Mouse (Mus musculus) brain, embryonic 18.5 days (tissue): ENCODE measurements around the gene Slc22a16.
"Not testable (repeated sequence)": the region's sequence is repeated elsewhere in the genome, so short reads cannot be mapped to it uniquely, and the experiment has no call there.

ENCODE experiments used
- DNase-seq: peaks from one replicate; pipeline ENCODE4 v3.0.0-alpha.2; 2012; ENCODE audit warnings: low read depth, low spot score

Gene Slc22a16

DNA sequence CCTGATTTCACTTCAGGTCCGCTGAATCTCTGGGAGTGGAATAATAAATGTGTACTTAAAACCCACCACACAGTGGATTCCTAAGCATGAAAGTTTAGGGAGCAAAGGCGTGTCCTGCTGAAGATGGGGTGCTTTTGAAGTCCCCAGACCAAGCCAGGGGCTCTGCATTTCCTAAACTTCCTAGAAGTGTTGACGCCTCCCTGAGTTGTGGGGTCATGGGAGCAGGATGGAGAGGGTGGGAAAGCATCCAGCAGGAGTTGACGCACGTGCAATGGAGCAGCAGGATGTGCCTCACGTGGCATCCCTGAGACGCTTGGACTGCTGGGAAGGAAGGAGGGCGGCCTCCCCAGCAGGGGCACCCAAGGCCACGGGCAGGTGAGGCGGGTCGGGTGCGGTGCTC lies at the start of gene Slc22a16:
Slc22a16 (plus strand) TSS at position 301 of the 400 bp plus-strand sequence.
- DNase-seq = no peak

GRCm38 (mm10) chr10:40521579-40521978 lies 48.6 kb upstream of the Slc22a16 start:
- no peak for DNase-seq

DNA sequence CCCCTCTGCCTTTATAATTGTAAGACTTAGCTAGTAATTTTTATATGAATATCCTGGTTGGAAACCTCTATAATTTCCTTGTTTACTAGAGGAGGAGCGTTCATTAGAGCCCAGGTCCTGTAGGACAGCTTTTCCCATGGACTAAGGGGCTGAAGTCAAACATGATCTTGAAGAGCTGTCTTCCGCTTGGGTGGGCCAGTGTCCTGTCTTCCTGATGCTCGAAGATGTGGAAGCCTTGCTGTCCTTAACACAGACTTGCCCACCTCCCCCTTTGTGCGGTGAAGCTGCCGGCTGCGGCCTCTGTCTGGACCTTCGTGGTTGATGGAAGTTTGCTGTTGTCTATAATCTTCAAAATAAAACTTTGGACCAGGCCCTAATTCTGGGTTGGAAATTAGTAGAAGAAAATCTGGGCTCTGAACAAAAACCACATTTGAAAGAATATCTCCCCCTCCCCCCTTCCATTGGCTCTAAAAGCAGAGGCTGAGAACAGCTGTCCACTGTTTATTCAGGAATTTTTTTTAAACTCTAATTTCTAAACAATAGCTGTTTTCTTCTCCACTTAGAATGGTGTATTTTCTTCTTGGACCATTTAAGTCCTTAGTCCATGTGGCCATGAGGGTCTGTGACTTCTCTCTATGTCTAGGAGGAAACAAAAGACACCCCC lies 46.7 kb upstream of the Slc22a16 start:
- DNase-seq = no peak

DNA sequence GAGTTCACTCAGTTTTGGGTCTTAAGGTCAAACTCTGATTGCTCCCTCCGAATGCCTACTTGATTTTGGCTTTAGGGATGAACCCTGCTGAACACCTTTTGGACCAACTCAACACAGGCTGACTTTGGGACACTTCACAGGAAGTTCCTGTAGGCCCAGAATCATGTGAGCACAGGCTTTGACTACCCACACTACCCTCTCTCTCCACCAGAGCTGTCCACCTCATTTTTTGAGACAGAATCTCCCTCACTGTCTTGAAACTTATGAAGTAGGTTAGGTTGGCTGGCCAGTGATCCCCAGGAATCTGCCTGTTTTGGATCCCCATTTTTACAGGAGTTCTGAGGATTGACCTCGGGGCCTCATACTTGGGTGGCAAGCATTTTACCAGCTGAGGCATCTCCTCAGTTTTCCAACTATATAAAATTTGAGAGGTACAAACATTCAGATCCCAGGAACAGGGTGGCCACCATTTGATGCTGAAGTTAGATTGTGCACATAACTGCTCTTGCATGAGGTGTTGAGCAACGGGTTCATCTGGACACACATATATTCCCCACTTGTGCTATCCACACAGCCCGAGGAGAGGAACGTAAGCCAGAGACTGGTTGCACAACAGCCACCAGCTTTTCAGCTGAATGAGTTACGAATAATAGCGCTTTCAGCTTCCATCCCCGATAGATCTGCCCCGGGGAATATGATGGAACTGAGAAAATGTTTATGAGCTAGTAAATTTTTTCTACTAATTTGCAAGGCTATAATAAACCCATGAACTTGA lies 45.9 kb upstream of the Slc22a16 start:
- no peak for DNase-seq

GRCm38 (mm10) chr10:40524991-40525390 lies 45.1 kb upstream of the Slc22a16 start:
- DNase-seq = peak; percentile 46

DNA sequence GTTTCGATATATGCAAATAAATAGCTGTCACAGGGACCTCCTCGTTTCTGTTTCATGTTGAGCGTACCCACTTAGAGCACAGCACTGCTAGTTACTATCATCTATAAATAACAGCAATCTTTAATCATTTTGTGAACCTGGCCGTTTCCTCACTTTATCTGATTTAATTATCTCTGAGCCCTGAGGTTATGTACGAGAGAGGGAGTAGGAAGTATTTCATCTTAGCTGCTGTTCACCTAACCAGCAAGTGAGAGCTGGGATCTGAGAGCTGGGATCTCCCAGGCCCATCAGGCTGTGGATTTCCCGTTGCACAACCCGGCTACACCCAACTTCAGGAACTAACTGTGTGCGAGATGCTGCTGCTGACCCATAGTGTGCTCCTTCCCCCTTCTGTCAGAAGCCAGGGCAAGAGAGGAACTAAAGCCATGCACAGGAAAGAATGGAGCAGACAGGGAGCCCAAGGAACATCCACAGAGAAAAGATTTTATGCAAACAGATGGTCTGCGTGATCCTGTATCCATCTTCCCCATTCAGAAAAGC lies 44.5 kb upstream of the Slc22a16 start:
- no peak for DNase-seq

DNA sequence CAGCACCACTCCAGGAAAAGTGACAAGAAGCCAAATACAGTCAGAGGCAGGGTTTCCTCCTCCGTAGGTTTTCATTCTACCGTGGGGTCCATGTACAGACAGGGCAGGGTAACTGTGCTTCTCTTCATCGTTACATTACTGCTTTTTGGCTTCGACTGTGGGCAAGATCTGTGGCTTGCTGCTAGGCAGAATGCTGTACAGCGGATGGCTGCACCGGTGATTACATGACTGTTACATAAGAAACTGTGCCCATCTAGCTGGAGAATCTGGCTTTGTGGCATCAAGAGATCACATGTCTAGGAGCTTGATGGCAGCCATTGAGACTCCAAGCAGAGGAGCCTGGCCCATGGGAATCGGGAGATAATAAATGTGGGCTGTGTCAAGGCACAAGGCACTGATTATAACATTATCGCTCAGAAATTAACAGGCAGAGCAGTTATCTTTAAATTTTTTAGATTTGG lies 43.8 kb upstream of the Slc22a16 start:
- DNase-seq = no peak

GRCm38 (mm10) chr10:40526986-40527385 lies 43.1 kb upstream of the Slc22a16 start:
- DNase-seq = no peak

DNA sequence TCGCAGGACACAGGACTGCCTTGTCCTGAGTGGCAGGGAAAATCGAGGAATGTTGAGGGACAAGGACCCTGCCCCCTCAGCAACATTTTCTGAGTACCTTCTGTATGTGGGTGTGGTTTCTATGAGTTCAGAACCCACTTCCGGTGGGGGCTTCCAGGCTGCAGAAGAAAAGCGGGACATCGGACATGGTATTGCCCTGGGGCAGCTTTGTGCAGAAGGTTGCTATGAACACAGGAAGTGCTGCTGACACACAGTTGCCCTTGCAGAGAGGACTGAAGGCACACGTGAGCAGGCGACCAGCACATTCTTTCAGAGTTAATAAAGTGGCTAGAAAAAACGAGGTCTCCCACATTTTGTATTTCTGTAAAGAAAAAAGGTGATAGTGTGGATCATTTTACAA lies 42.6 kb upstream of the Slc22a16 start:
- no peak for DNase-seq

- no peak for DNase-seq
These were observed 41.5 kb upstream of the Slc22a16 start for GRCm38 (mm10) chr10:40528668-40529067.

GRCm38 (mm10) chr10:40529617-40530016 lies 40.5 kb upstream of the Slc22a16 start:
- DNase-seq = no peak

DNA sequence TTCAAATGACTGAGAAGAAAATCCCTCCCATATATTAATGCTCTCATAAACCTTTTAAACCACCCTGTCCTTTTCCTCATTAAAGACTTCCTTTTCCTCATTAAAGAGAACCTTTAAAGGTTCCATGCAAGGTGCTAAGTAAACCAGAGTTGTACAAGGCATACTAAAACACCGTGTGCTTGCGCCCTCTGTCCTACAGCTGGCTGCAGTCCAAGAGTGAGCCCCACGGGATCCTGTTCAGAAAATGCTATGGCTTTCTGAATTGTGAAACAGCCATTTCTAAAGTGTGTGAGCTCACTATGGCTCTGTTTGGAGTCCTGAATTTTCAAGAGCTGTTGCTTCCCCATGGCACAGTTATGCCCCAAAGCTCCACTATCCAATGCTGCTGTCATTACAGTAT lies 39.5 kb upstream of the Slc22a16 start:
- DNase-seq = no peak

DNA sequence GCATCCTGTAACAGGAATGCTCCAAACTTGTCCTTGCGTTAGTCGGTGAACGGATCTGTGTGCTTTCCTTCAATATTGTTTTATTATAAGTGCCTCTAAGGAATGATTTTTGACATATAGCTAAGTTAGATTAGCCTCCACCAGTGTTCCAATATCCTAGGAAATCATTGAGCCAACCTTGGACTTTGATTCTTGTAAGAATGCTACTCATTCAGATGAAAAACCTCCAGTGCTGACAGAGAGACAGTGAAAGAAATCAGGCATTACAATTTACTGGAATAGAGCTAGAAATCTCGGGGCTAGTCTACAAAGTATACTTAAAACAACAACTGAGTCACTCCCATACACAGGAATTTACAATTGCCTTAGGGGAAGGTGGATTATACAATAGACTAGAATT lies 37.5 kb upstream of the Slc22a16 start:
- not testable (repeated sequence) for DNase-seq

GRCm38 (mm10) chr10:40541351-40541750 lies 28.8 kb upstream of the Slc22a16 start:
- DNase-seq = no peak

DNA sequence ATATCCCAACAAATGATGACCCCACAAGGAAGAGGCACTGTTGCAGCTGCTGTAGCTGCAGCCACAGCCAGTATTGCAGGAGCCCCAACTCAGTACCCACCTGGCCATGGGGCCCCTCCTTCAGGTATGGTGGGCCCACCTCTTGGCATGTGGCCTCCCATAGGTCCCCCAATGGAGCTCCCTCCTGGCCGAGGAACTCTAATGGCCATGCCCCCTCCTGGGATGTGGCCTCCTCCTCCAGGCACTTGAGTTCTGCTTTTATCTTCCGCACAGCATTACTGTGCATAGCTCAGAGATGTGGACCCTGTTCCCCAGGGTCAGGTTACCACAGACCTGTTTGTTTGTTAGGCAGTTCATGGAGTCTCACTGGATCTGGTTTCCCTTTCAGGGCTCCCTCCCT lies 20.8 kb upstream of the Slc22a16 start:
- DNase-seq = no peak

DNA sequence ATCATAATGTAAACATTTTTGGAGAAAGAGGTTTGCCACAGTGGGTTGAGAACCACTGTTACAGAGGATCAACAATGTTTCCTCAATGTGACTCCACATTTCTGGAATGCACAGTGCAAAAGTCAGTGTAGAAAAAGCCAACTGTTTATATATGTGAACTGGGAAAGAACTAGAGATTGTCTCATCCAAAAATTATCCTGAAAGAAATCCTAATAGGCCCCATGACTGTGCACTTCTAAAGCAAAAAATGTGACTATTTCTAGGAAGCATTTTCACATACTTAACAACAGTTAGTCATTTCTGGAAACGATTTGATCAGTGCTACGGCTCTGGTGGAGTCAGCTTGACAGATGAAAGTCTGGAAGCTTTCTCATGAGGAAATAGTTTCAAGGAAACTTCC lies 18.3 kb upstream of the Slc22a16 start:
- DNase-seq = no peak

DNA sequence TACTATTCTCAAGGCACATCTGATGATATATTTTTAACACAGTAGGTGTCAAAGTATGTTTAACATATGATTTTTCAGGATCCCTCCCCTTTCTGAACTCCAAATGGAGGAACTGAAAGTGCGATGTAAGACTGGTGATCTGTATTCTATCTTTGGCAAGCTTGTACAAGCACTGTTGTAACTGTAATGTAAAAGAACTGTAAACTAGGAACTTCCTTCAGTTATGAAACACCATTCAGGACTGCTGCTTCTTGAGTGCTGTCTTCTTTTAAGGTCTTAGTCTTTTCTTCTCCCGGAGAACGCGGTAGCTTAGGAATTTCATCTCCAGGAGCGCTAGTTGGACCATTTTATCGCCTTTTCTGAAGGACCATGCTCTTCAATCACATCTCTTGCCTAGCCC lies 4.4 kb upstream of the Slc22a16 start:
- DNase-seq = not testable (repeated sequence)

DNA sequence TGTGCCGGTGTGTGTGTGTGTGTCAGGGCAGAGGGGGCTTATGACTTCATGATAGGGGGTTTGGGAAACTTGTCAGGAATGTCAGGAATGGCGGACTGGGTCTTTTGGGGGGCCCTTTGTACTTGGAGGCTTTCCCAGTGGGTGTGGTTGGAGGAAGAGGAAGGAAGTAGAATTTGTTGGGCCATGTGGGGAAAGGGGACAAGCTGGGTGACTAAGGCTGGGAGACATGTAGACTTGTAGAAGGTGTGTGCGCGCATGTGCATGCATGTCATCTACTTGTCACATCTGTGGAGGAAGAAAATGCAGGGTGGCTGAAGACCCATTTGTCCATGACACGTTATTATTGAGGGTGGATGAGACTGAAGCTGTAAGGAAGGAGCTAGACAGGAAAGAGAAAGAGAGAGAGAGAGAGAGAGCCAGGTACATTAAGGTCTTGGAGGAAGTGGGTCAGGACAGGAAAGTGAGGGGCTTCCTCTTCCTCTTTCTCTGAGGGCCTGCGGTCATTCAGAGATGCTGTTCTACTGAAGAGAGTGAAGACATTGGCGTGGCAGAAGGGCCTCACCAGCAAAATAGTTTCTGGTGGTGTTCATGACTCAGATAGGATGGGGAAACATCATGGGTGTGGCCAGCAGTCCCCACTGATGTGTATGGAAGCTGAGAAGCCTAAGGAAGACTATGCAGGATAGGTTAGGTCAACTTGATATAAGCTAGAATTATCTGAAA lies 5.9 kb downstream of the Slc22a16 start:
- no peak for DNase-seq

GRCm38 (mm10) chr10:40583584-40584255 lies 13.6 kb downstream of the Slc22a16 start:
- no peak for DNase-seq

- DNase-seq = no peak
These were observed 22.1 kb downstream of the Slc22a16 start for GRCm38 (mm10) chr10:40592186-40592585.

DNA sequence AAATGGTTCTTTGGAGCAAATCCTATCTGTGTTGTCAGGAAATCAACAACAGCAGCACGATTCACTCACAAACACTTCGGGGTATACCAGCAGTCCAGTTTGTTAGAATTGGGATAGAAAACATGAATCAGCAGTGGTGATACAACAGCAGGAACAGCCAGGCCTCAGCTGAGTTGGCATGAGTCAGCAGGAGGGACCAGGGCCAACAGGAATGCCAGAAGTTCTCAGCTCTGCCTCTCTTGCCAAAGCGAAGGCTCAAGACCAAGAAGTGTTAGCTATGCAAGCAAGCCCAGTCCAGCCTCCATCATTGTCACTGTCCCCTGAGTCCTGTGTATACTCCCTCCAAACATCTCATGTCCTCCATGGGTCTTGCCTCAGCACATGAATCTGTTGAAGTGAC lies 27.0 kb downstream of the Slc22a16 start:
- DNase-seq = no peak
